Comparison of ENCODE assay signal across 8 mouse cellular contexts in genomic region chr12:112830570-112830969, GRCm38 (mm10). TPM values are rescaled to one million over a fixed set of nuclear protein-coding genes. Genes with fewer than 3 reads are reported as not detected.
DNase-seq lines count a peak whose midpoint lies in the region; ATAC-seq and TF ChIP-seq lines count a peak whose summit lies in the region.

No protein-coding gene starts in this region.

- H3K4me3 ChIP-seq in kidney, postnatal 0 days (replicated peaks; ENCODE audit: low read depth, low read length) = peak overlapping the region; percentile 87; the same call in 1 of the 2 replicates
- H3K4me3 ChIP-seq in embryonic facial prominence, embryonic 12.5 days = peak overlapping the region; percentile 98
- H3K4me3 ChIP-seq in intestine, embryonic 16.5 days (ENCODE audit: low read length) = peak overlapping the region; percentile 68
- H3K4me3 ChIP-seq in neural tube, embryonic 12.5 days = peak overlapping the region; percentile 96

- 86% methylated on average over 3 of the region's 3 CpGs for WGBS in kidney, postnatal 0 days
- 86% methylated on average over 3 of the region's 3 CpGs for WGBS in embryonic facial prominence, embryonic 12.5 days
- 93% methylated on average over 3 of the region's 3 CpGs for WGBS in intestine, embryonic 16.5 days
- 91% methylated on average over 3 of the region's 3 CpGs for WGBS in neural tube, embryonic 12.5 days

- peak overlapping the region; percentile 94 for H3K9ac ChIP-seq in kidney, postnatal 0 days (ENCODE audit: low read depth, low read length)
- H3K9ac ChIP-seq in embryonic facial prominence, embryonic 12.5 days = peak overlapping the region; percentile 84
- peak overlapping the region; percentile 77 for H3K9ac ChIP-seq in intestine, embryonic 16.5 days (ENCODE audit: low read depth, low read length)
- peak overlapping the region; percentile 71 for H3K9ac ChIP-seq in neural tube, embryonic 12.5 days

- H3K27ac ChIP-seq in kidney, postnatal 0 days = no peak overlapping the region
- no peak overlapping the region for H3K27ac ChIP-seq in embryonic facial prominence, embryonic 12.5 days
- H3K27ac ChIP-seq in intestine, embryonic 16.5 days (ENCODE audit: low read length) = no peak overlapping the region
- H3K27ac ChIP-seq in neural tube, embryonic 12.5 days = no peak overlapping the region

- no peaks in the 10 kb centered on the region for H3K9me3 ChIP-seq in kidney, postnatal 0 days (replicated peaks; ENCODE audit: low read length)
- no peaks in the 10 kb centered on the region for H3K9me3 ChIP-seq in embryonic facial prominence, embryonic 12.5 days
- no peaks in the 10 kb centered on the region for H3K9me3 ChIP-seq in intestine, embryonic 16.5 days (ENCODE audit: control insufficient read depth, low read length)
- H3K9me3 ChIP-seq in neural tube, embryonic 12.5 days = no peaks in the 10 kb centered on the region

- H3K36me3 ChIP-seq in kidney, postnatal 0 days (ENCODE audit: insufficient read depth, low read length) = 0 out of 2 replicates have a peak, but pooled peaks cover 4% of the 10 kb centered on the region
- peaks cover 39% of the 10 kb centered on the region for H3K36me3 ChIP-seq in embryonic facial prominence, embryonic 12.5 days
- H3K36me3 ChIP-seq in intestine, embryonic 16.5 days (ENCODE audit: control insufficient read depth, insufficient read depth, low read length) = no peaks in the 10 kb centered on the region
- peaks cover 29% of the 10 kb centered on the region for H3K36me3 ChIP-seq in neural tube, embryonic 12.5 days

- no peak for TF ChIP-seq CTCF in kidney, postnatal 0 days (IDR thresholded peaks at IDR 0.05; ENCODE audit: low read depth)

- no peaks in the 10 kb centered on the region for H3K27me3 ChIP-seq in kidney, postnatal 0 days (ENCODE audit: insufficient read depth, low read length)
- no peaks in the 10 kb centered on the region for H3K27me3 ChIP-seq in embryonic facial prominence, embryonic 12.5 days
- H3K27me3 ChIP-seq in intestine, embryonic 16.5 days (replicated peaks; ENCODE audit: control insufficient read depth, insufficient read depth, low read length) = no peaks in the 10 kb centered on the region
- H3K27me3 ChIP-seq in neural tube, embryonic 12.5 days (replicated peaks) = no peaks in the 10 kb centered on the region

- peaks cover 22% of the 10 kb centered on the region for H3K4me1 ChIP-seq in kidney, postnatal 0 days (replicated peaks; ENCODE audit: insufficient read depth, low read length)
- peaks cover 31% of the 10 kb centered on the region for H3K4me1 ChIP-seq in embryonic facial prominence, embryonic 12.5 days
- H3K4me1 ChIP-seq in intestine, embryonic 16.5 days (ENCODE audit: control insufficient read depth, insufficient read depth, low read length) = peaks cover 27% of the 10 kb centered on the region
- peaks cover 38% of the 10 kb centered on the region for H3K4me1 ChIP-seq in neural tube, embryonic 12.5 days

- DNase-seq in kidney, postnatal 0 days (ENCODE audit: low spot score) = no peak
- DNase-seq in kidney, postnatal 14 days = no peak
- no peak for DNase-seq in embryo, embryonic 11 days
- no peak for DNase-seq in layer of hippocampus, postnatal 25 days (ENCODE audit: extremely low spot score in 1 of 2, low spot score in 1 of 2)
- no peak for DNase-seq in adrenal gland, adult 2 months

- no peak for ATAC-seq in kidney, postnatal 0 days (replicated peaks; ENCODE audit: low FRiP score, low read depth)
- no peak for ATAC-seq in embryonic facial prominence, embryonic 12.5 days (ENCODE audit: insufficient number of reproducible peaks, insufficient read depth, low FRiP score, low TSS enrichment)
- ATAC-seq in intestine, embryonic 16.5 days = no peak
- no peak for ATAC-seq in neural tube, embryonic 12.5 days (ENCODE audit: low FRiP score, low read depth)

- peak overlapping the region; percentile 82 for H3K4me2 ChIP-seq in kidney, postnatal 0 days (ENCODE audit: low read length)
- peak overlapping the region; percentile 66 for H3K4me2 ChIP-seq in embryonic facial prominence, embryonic 12.5 days (replicated peaks)
- peak overlapping the region; percentile 73 for H3K4me2 ChIP-seq in intestine, embryonic 16.5 days (ENCODE audit: low read depth, low read length)
- peak overlapping the region; percentile 80 for H3K4me2 ChIP-seq in neural tube, embryonic 12.5 days (replicated peaks)

RNA-seq across cellular contexts. Expression of gene Cdca4, which starts 1.3 kb away (rescaled TPM):
- 56.6 and 64.5 TPM in 2 replicates for polyA plus RNA-seq in kidney, postnatal 0 days (2015; fragmentation: Nextera tagmentation; extraction: Ambion mirVana)
- polyA plus RNA-seq in embryonic facial prominence, embryonic 12.5 days (2016; fragmentation: Nextera tagmentation; extraction: Ambion mirVana) = 144 and 147 TPM in 2 replicates
- 69.2 and 79.6 TPM in 2 replicates for polyA plus RNA-seq in intestine, embryonic 16.5 days (2015; fragmentation: Nextera tagmentation; extraction: Ambion mirVana)
- polyA plus RNA-seq in neural tube, embryonic 12.5 days (2016; fragmentation: Nextera tagmentation; extraction: Ambion mirVana) = 103 and 109 TPM in 2 replicates
- total RNA-seq in layer of hippocampus, postnatal 25 days (2021) = 1 to 10 TPM; 8.0 to 9.7 TPM
- 10 to 100 TPM; 11.0 to 13.0 TPM for total RNA-seq in adrenal gland, adult 2 months (2021)
- polyA plus RNA-seq in adrenal gland, adult 2 months (2012; rRNA removed) = 8.1 and 9.4 TPM in 2 replicates

RNA-seq across cellular contexts. Expression of gene Clba1, which starts 21.8 kb away (rescaled TPM):
- polyA plus RNA-seq in kidney, postnatal 0 days (2015; fragmentation: Nextera tagmentation; extraction: Ambion mirVana) = 16.0 and 18.4 TPM in 2 replicates
- 9.2 and 9.6 TPM in 2 replicates for polyA plus RNA-seq in embryonic facial prominence, embryonic 12.5 days (2016; fragmentation: Nextera tagmentation; extraction: Ambion mirVana)
- 3.4 and 4.1 TPM in 2 replicates for polyA plus RNA-seq in intestine, embryonic 16.5 days (2015; fragmentation: Nextera tagmentation; extraction: Ambion mirVana)
- polyA plus RNA-seq in neural tube, embryonic 12.5 days (2016; fragmentation: Nextera tagmentation; extraction: Ambion mirVana) = 16.5 and 18.6 TPM in 2 replicates
- 10 to 100 TPM; 13.5 to 14.7 TPM for total RNA-seq in layer of hippocampus, postnatal 25 days (2021)
- total RNA-seq in adrenal gland, adult 2 months (2021) = 10 to 100 TPM in 1 of 2 experiments, 1 to 10 TPM in 1; 4.1 to 14.3 TPM
- 10.2 and 12.4 TPM in 2 replicates for polyA plus RNA-seq in adrenal gland, adult 2 months (2012; rRNA removed)

RNA-seq across cellular contexts. Expression of gene Ahnak2, which starts 28.1 kb away (rescaled TPM):
- 0.22 and 0.50 TPM in 2 replicates for polyA plus RNA-seq in kidney, postnatal 0 days (2015; fragmentation: Nextera tagmentation; extraction: Ambion mirVana)
- 0.71 and 0.83 TPM in 2 replicates for polyA plus RNA-seq in embryonic facial prominence, embryonic 12.5 days (2016; fragmentation: Nextera tagmentation; extraction: Ambion mirVana)
- 2.3 and 2.8 TPM in 2 replicates for polyA plus RNA-seq in intestine, embryonic 16.5 days (2015; fragmentation: Nextera tagmentation; extraction: Ambion mirVana)
- polyA plus RNA-seq in neural tube, embryonic 12.5 days (2016; fragmentation: Nextera tagmentation; extraction: Ambion mirVana) = 0.93 and 1.2 TPM in 2 replicates
- 1 to 10 TPM; 3.2 to 3.5 TPM for total RNA-seq in layer of hippocampus, postnatal 25 days (2021)
- 10 to 100 TPM in 1 of 2 experiments, 1 to 10 TPM in 1; 3.6 to 10.0 TPM for total RNA-seq in adrenal gland, adult 2 months (2021)
- polyA plus RNA-seq in adrenal gland, adult 2 months (2012; rRNA removed) = 1.7 and 2.2 TPM in 2 replicates

RNA-seq across cellular contexts. Expression of gene Gpr132, which starts 37.5 kb away (rescaled TPM):
- polyA plus RNA-seq in kidney, postnatal 0 days (2015; fragmentation: Nextera tagmentation; extraction: Ambion mirVana) = 0.10 and 0.11 TPM in 2 replicates
- polyA plus RNA-seq in embryonic facial prominence, embryonic 12.5 days (2016; fragmentation: Nextera tagmentation; extraction: Ambion mirVana) = 0.23 TPM in 1 of 2 replicates, not detected in the other
- polyA plus RNA-seq in intestine, embryonic 16.5 days (2015; fragmentation: Nextera tagmentation; extraction: Ambion mirVana) = 0.40 and 0.48 TPM in 2 replicates
- not detected in 2 replicates for polyA plus RNA-seq in neural tube, embryonic 12.5 days (2016; fragmentation: Nextera tagmentation; extraction: Ambion mirVana)
- total RNA-seq in layer of hippocampus, postnatal 25 days (2021) = under 1 TPM in 1 of 2 experiments, not detected in 1; 0.10 TPM
- under 1 TPM; 0.26 to 0.59 TPM for total RNA-seq in adrenal gland, adult 2 months (2021)
- 1.3 TPM in 2 replicates for polyA plus RNA-seq in adrenal gland, adult 2 months (2012; rRNA removed)
